Mouse (Mus musculus): ENCODE measurements at regions not wholly inside any gene's neighbourhood (a gene's known extent, or its start where the extent isn't known, plus 50 kb on each side); places are given as distances from the start of the nearest gene placed in this dataset.

DNA sequence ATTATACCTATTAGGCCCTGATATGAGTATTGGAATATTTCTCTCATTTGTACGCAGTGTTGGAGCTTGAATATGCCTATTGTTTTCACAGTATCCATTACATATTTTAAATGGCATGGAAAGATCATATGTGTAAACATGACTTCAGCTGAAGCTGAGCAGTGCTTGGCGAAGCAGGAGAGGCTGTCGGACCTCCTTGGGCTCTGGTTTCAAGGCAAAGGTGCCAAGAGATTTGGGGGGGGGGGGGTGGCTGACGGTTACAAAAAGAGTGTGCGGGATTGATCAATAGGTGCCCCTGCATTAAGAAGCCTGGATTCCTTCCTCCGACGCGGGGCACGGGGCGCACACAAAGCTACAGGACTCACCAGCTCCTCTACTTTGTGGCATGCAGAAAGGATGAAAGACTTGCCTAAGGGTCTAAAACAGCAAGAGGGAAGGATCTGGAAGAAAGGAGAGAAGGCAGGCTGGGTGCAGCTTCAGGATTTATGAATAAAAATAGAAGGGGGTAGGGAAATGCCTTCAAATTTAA is 2381.9 kb upstream of the Gm7489 start:
- no peak overlapping the region for H3K4me3 ChIP-seq (ENCODE audit: low read depth, low read length)
- H3K27me3 ChIP-seq (ENCODE audit: control insufficient read depth, insufficient read depth, low read length), result no peaks in the 10 kb centered on the region
- 55% methylated on average over 10 of the region's 10 CpGs for WGBS
- no peak overlapping the region for H3K9ac ChIP-seq (ENCODE audit: low read length)
- ATAC-seq (ENCODE audit: insufficient read depth, low FRiP score, low TSS enrichment), result no peak
- H3K36me3 ChIP-seq (ENCODE audit: control insufficient read depth, insufficient read depth, low read length), result no peaks in the 10 kb centered on the region
- no peak overlapping the region for H3K27ac ChIP-seq (ENCODE audit: low read depth, low read length)
- DNase-seq (ENCODE audit: low spot score), result no peak
- H3K9me3 ChIP-seq (ENCODE audit: control insufficient read depth, low read length), result no peaks in the 10 kb centered on the region
- H3K4me2 ChIP-seq (ENCODE audit: low read depth), result no peak overlapping the region
- no peaks in the 10 kb centered on the region for H3K4me1 ChIP-seq (ENCODE audit: control insufficient read depth, insufficient read depth, low read length)

DNA sequence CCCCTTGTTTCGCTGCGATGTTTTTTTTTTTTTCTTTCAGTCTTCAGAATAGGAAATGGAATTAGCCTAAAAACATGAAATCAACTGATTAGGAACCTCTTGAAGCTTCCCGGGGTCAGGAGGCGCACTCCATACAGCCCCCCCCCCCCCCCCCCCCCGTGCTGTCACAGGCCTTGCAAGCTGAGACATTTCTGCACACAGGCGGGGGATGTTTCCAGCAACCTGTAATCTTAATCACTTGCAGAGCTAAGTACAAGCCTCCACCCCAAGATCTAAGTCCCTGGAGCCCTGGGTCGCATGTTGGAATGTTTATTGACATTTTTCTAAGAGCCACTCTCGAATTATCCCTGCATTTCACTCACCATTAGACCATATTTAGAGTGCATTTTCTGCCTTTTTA is 2381.4 kb upstream of the Gm7489 start:
- WGBS, result 47% methylated on average over 7 of the region's 8 CpGs
- H3K27ac ChIP-seq (ENCODE audit: low read depth, low read length), result no peak overlapping the region

DNA sequence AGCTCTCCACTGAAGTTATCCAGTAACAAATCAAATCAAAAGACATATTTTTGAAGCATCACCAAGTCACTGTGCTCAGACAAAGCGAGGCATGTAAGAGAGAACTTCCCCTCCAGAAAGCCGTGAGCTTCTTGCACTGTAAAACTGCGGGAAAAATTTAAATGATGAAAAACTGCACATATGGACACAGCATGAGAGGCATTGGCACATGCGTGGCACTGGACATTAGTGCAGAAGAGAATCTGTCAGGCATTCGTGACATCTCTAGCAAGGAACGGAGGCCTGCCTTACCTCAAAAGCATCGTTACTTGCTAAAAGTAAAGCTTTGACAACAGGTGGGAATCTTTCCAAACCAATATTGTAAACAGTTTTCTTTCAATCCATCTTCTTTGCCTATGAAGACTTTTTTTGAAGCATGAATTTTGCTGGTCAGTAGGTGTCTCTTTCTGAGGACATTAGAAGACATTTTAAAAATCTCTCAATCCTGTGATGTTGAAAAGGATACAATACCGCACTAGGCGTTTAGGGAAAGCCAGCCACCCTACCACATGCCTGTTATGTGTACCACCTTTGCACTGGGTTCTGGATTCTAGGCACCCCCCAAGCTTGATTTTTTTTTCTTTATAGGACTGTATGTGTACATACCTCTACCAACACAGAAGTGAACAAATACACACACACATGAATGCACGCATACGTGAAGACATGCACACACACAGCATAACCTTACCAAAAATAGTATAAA is 2380.5 kb upstream of the Gm7489 start:
- no peak overlapping the region for H3K4me3 ChIP-seq (ENCODE audit: low read depth, low read length)
- no peak overlapping the region for H3K9ac ChIP-seq (ENCODE audit: low read length)
- H3K9me3 ChIP-seq (ENCODE audit: control insufficient read depth, low read length), result no peaks in the 10 kb centered on the region
- no peaks in the 10 kb centered on the region for H3K36me3 ChIP-seq (ENCODE audit: control insufficient read depth, insufficient read depth, low read length)
- DNase-seq (ENCODE audit: low spot score), result no peak
- no peak overlapping the region for H3K27ac ChIP-seq (ENCODE audit: low read depth, low read length)
- no peak overlapping the region for H3K4me2 ChIP-seq (ENCODE audit: low read depth)
- no peaks in the 10 kb centered on the region for H3K4me1 ChIP-seq (ENCODE audit: control insufficient read depth, insufficient read depth, low read length)
- ATAC-seq (ENCODE audit: insufficient read depth, low FRiP score, low TSS enrichment), result no peak
- WGBS, result 73% methylated on average over 11 of the region's 11 CpGs
- no peaks in the 10 kb centered on the region for H3K27me3 ChIP-seq (ENCODE audit: control insufficient read depth, insufficient read depth, low read length)

More for the DNA sequence above, 2381.4 kb upstream of the Gm7489 start:
- ATAC-seq (ENCODE audit: insufficient read depth, low FRiP score, low TSS enrichment) (no peak), DNase-seq (ENCODE audit: low spot score) (no peak)
- Histone ChIP-seq H3K4me2 (ENCODE audit: low read depth) (no peak overlapping the region), H3K9me3 (ENCODE audit: control insufficient read depth, low read length) (no peaks in the 10 kb centered on the region), H3K4me3 (ENCODE audit: low read depth, low read length) (no peak overlapping the region), H3K36me3 (ENCODE audit: control insufficient read depth, insufficient read depth, low read length) (no peaks in the 10 kb centered on the region), H3K4me1 (ENCODE audit: control insufficient read depth, insufficient read depth, low read length) (no peaks in the 10 kb centered on the region), H3K9ac (ENCODE audit: low read length) (no peak overlapping the region), H3K27me3 (ENCODE audit: control insufficient read depth, insufficient read depth, low read length) (no peaks in the 10 kb centered on the region)

DNA sequence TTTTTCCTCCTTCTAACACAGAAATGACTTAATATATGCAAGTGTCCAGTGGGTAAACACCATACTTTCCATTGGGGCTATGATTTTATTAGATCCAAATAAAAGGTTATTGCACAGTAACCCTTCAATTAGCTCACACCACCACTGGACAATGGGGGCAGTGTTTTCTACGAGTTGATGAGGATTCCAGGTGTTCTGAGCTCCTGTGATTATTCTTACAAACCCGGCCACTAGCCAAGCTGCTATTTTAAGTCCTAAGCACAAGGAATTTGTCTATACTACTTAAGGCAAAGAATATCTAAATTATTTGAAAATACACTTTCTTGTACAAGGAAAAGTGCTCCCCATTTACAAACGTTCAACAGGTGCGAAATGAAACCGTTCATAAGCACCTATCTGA is 2379.9 kb upstream of the Gm7489 start:
- H3K4me3 ChIP-seq (ENCODE audit: low read depth, low read length), result no peak overlapping the region
- no peak for DNase-seq (ENCODE audit: low spot score)
- no peaks in the 10 kb centered on the region for H3K9me3 ChIP-seq (ENCODE audit: control insufficient read depth, low read length)

DNA sequence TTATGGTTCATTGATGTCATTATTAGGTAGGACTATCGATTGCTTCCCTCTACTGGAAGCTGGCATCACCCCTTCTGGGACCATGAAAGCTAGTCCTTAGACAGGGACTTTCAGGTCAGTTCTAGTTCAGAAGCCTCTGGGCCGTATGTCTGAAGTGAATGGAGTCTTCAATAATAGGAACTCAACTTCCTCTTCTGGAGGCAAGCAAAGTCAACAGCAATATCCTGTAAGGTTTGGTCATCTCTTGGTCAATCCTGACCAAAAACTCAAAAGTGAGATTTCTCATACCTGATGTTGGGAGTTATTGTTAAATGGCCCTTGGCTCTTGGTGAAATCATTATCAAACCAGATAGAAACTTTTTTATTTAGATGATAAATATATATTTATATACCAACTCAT is 2377.6 kb upstream of the Gm7489 start:
- Histone ChIP-seq H3K27ac (ENCODE audit: low read depth, low read length) (no peak overlapping the region), H3K4me3 (ENCODE audit: low read depth, low read length) (no peak overlapping the region), H3K9ac (ENCODE audit: low read length) (no peak overlapping the region), H3K4me1 (ENCODE audit: control insufficient read depth, insufficient read depth, low read length) (no peaks in the 10 kb centered on the region), H3K4me2 (ENCODE audit: low read depth) (no peak overlapping the region), H3K9me3 (ENCODE audit: control insufficient read depth, low read length) (no peaks in the 10 kb centered on the region), H3K36me3 (ENCODE audit: control insufficient read depth, insufficient read depth, low read length) (no peaks in the 10 kb centered on the region), H3K27me3 (ENCODE audit: control insufficient read depth, insufficient read depth, low read length) (no peaks in the 10 kb centered on the region)
- 86% methylated on average over 2 of the region's 2 CpGs for WGBS
- no peak for ATAC-seq (ENCODE audit: insufficient read depth, low FRiP score, low TSS enrichment)
- DNase-seq (ENCODE audit: low spot score), result no peak

More for the DNA sequence above, 2379.9 kb upstream of the Gm7489 start:
- Histone ChIP-seq H3K27ac (ENCODE audit: low read depth, low read length) (no peak overlapping the region), H3K4me2 (ENCODE audit: low read depth) (no peak overlapping the region), H3K27me3 (ENCODE audit: control insufficient read depth, insufficient read depth, low read length) (no peaks in the 10 kb centered on the region), H3K36me3 (ENCODE audit: control insufficient read depth, insufficient read depth, low read length) (no peaks in the 10 kb centered on the region), H3K4me1 (ENCODE audit: control insufficient read depth, insufficient read depth, low read length) (no peaks in the 10 kb centered on the region), H3K9ac (ENCODE audit: low read length) (no peak overlapping the region)
- WGBS, result 70% methylated on average over 5 of the region's 5 CpGs
- no peak for ATAC-seq (ENCODE audit: insufficient read depth, low FRiP score, low TSS enrichment)

DNA sequence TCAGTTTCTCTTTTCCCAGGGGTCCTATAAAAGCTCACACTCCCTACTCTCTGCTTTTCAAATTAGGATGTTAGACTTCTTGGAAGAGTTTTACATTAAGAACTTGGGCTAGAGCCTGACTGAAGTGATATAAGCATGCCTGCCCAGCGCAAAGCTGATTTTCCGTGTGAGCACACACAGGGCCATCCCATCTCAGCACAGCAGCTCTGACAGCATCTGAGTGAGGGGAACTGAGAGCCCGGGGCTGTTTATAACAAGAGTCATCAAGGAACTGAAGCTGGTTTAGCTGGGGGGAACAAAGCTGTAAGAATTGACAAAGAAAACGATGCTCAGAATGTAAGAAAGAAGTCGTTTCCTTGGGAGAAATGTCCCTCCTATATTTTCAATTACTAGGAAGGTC is 2373.4 kb upstream of the Gm7489 start:
- H3K27me3 ChIP-seq (ENCODE audit: control insufficient read depth, insufficient read depth, low read length), result no peaks in the 10 kb centered on the region
- ATAC-seq (ENCODE audit: insufficient read depth, low FRiP score, low TSS enrichment) (no peak), DNase-seq (ENCODE audit: low spot score) (no peak)
- no peak overlapping the region for H3K27ac ChIP-seq (ENCODE audit: low read depth, low read length)
- H3K9me3 ChIP-seq (ENCODE audit: control insufficient read depth, low read length), result no peaks in the 10 kb centered on the region
- 42% methylated on average over 5 of the region's 5 CpGs for WGBS
- no peaks in the 10 kb centered on the region for H3K36me3 ChIP-seq (ENCODE audit: control insufficient read depth, insufficient read depth, low read length)
- H3K9ac ChIP-seq (ENCODE audit: low read length), result no peak overlapping the region
- no peak overlapping the region for H3K4me3 ChIP-seq (ENCODE audit: low read depth, low read length)
- H3K4me1 ChIP-seq (ENCODE audit: control insufficient read depth, insufficient read depth, low read length), result no peaks in the 10 kb centered on the region
- H3K4me2 ChIP-seq (ENCODE audit: low read depth), result no peak overlapping the region

DNA sequence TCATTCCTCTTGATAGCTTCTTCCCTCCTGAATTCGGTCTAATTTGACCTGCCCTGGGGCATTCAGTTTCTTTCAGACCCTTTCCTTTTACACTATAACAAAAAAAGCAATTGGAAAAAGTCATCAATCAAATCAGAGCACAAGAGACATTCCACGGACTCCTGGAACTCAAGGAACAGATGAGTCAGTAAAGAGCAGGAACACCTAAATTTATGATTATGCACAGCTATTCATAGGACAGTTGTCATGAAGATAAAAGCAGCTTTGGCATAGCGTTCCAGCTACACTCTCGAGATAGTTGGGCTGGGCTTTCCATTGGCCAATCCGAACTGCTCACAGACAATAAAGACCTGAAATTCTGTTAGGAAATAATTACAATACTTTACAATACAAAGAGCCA is 2348.4 kb upstream of the Gm7489 start:
- DNase-seq (ENCODE audit: low spot score), result no peak
- WGBS, result 23% methylated on average over 5 of the region's 5 CpGs
- Histone ChIP-seq H3K9ac (ENCODE audit: low read length) (no peak overlapping the region), H3K27ac (ENCODE audit: low read depth, low read length) (no peak overlapping the region), H3K9me3 (ENCODE audit: control insufficient read depth, low read length) (no peaks in the 10 kb centered on the region), H3K4me3 (ENCODE audit: low read depth, low read length) (no peak overlapping the region), H3K36me3 (ENCODE audit: control insufficient read depth, insufficient read depth, low read length) (no peaks in the 10 kb centered on the region), H3K27me3 (ENCODE audit: control insufficient read depth, insufficient read depth, low read length) (no peaks in the 10 kb centered on the region), H3K4me1 (ENCODE audit: control insufficient read depth, insufficient read depth, low read length) (no peaks in the 10 kb centered on the region), H3K4me2 (ENCODE audit: low read depth) (no peak overlapping the region)
- no peak for ATAC-seq (ENCODE audit: insufficient read depth, low FRiP score, low TSS enrichment)

DNA sequence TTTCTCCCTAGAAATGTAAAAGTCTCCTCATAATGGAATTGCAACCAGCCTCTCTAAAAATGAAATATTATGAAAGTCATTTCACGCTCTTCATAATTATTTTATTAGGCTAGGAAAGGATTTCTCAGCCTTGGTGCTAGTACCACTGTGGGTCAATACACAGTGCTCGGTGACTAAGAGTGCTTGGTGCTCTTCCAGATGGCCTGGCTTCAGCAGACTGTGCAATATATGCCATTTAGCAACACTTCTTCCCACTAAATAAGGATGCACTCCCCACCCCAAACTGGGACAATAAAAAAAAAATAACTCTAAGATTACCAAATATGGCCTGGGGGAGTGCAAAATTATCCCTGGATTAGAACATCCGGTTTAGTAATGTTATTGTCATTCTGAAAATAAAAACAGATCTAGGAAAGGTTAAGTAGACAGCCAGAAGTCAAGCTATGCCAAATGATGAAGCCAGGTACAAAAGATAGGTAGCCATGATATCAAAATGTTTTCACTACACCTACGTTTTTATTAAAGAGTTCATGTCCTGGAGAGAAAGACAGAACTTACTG is 2333.4 kb upstream of the Gm7489 start:
- H3K9ac ChIP-seq (ENCODE audit: low read length), result no peak overlapping the region
- no peaks in the 10 kb centered on the region for H3K9me3 ChIP-seq (ENCODE audit: control insufficient read depth, low read length)
- H3K4me1 ChIP-seq (ENCODE audit: control insufficient read depth, insufficient read depth, low read length), result no peaks in the 10 kb centered on the region
- no peak overlapping the region for H3K27ac ChIP-seq (ENCODE audit: low read depth, low read length)
- WGBS, result 80% methylated on average over 4 of the region's 4 CpGs
- H3K27me3 ChIP-seq (ENCODE audit: control insufficient read depth, insufficient read depth, low read length), result no peaks in the 10 kb centered on the region
- ATAC-seq (ENCODE audit: insufficient read depth, low FRiP score, low TSS enrichment) (no peak), DNase-seq (ENCODE audit: low spot score) (no peak)
- H3K36me3 ChIP-seq (ENCODE audit: control insufficient read depth, insufficient read depth, low read length), result no peaks in the 10 kb centered on the region
- H3K4me3 ChIP-seq (ENCODE audit: low read depth, low read length), result no peak overlapping the region
- H3K4me2 ChIP-seq (ENCODE audit: low read depth), result no peak overlapping the region

DNA sequence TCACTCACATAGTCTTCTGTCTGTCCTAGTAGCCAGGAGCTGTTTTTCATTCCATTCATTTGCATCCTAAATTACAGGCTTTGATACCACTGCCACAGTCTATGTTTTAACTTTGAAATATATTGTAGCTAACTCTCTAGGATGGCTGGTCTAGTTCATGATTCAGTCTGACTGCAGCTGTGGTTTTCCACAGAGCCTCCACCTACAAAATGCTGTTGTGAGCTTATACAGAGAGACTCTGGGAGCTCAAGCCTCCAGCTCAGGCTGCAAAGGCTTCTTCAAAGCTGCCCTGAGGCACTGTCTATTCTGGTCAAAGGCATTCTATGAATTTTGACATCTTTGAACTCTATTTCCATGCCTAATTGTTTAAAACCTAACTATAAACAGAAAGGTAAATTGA is 2326.5 kb upstream of the Gm7489 start:
- H3K4me2 ChIP-seq (ENCODE audit: low read depth), result no peak overlapping the region
- ATAC-seq (ENCODE audit: insufficient read depth, low FRiP score, low TSS enrichment) (no peak), DNase-seq (ENCODE audit: low spot score) (no peak)
- no peak overlapping the region for H3K9ac ChIP-seq (ENCODE audit: low read length)
- no peaks in the 10 kb centered on the region for H3K36me3 ChIP-seq (ENCODE audit: control insufficient read depth, insufficient read depth, low read length)
- H3K4me1 ChIP-seq (ENCODE audit: control insufficient read depth, insufficient read depth, low read length), result no peaks in the 10 kb centered on the region
- H3K4me3 ChIP-seq (ENCODE audit: low read depth, low read length), result no peak overlapping the region
- H3K9me3 ChIP-seq (ENCODE audit: control insufficient read depth, low read length), result no peaks in the 10 kb centered on the region
- no peaks in the 10 kb centered on the region for H3K27me3 ChIP-seq (ENCODE audit: control insufficient read depth, insufficient read depth, low read length)
- no peak overlapping the region for H3K27ac ChIP-seq (ENCODE audit: low read depth, low read length)

Measured in neural tube, embryonic 11.5 days (tissue).